Mouse (Mus musculus): ENCODE data around the gene Mical3. TPM values are rescaled to one million over a fixed set of nuclear protein-coding genes. Genes with fewer than 3 reads are reported as not detected.
A peak's percentile ranks its signal among the peaks of the same experiment; 100 is the strongest.

The Mical3 gene
- polyA plus RNA-seq, 1 experiment from 2014 or later, result 51.7 TPM

GRCm38 (mm10) chr6:121111448-121112055 lies 19.2 kb downstream of the Mical3 start:
- 66% methylated on average over 10 of the region's 10 CpGs for WGBS
- H3K9me3 ChIP-seq (ENCODE audit: control insufficient read depth, low read length), result no peaks in the 10 kb centered on the region
- no peak overlapping the region for H3K4me3 ChIP-seq (replicated peaks; ENCODE audit: low read depth, low read length)
- peaks cover 18% of the 10 kb centered on the region for H3K4me1 ChIP-seq (ENCODE audit: control insufficient read depth, insufficient read depth, low read length)
- H3K27ac ChIP-seq (replicated peaks; ENCODE audit: low read depth, low read length), result no peak overlapping the region
- H3K4me2 ChIP-seq (ENCODE audit: low read length), result no peak overlapping the region
- H3K9ac ChIP-seq (replicated peaks; ENCODE audit: low read length), result no peak overlapping the region
- ATAC-seq (ENCODE audit: low FRiP score, low TSS enrichment), result no peak
- H3K36me3 ChIP-seq (ENCODE audit: control insufficient read depth, insufficient read depth, low read length), result no peaks in the 10 kb centered on the region
- no peak for DNase-seq
- H3K27me3 ChIP-seq (ENCODE audit: control insufficient read depth, insufficient read depth, low read length), result no peaks in the 10 kb centered on the region

DNA sequence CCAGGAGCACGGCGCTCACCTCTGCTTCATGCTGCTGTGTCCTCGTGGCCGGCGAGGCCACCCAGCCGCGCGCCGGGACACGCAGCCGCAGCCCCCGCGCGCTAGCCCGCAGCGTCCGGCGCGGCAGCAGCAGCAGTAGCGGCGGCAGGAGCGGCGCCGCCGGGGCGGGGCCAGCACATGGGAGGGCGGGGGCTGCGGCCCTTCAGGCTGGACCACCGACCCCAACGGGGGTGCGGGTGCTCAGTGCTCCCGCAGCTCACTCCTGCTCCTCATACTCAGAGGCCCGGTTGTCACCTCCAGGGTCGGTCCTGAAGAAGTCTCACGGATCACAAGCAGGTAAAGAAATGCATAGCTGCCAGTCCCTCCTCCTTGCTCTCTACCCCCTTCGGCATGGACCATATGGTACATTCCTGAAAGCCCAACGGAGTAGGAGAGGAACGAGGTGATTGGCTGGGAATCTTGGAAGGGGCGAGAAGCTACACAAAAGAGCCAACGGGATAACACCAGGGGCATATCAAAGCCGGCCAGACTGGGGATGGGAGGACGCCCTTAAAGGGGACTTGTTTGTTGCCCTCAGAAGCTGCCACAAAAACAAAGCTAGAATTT lies 20.7 kb downstream of the Mical3 start:
- peaks cover 24% of the 10 kb centered on the region for H3K4me1 ChIP-seq (ENCODE audit: control insufficient read depth, insufficient read depth, low read length)
- ATAC-seq (ENCODE audit: low FRiP score, low TSS enrichment) (peak; percentile 98), DNase-seq (peak; percentile 96)
- H3K9ac ChIP-seq (replicated peaks; ENCODE audit: low read length), result peak overlapping the region; percentile 90
- peak overlapping the region; percentile 94 for H3K27ac ChIP-seq (replicated peaks; ENCODE audit: low read depth, low read length)
- no peaks in the 10 kb centered on the region for H3K36me3 ChIP-seq (ENCODE audit: control insufficient read depth, insufficient read depth, low read length)
- peak overlapping the region; percentile 94 for H3K4me3 ChIP-seq (replicated peaks; ENCODE audit: low read depth, low read length)
- no peaks in the 10 kb centered on the region for H3K9me3 ChIP-seq (ENCODE audit: control insufficient read depth, low read length)
- H3K4me2 ChIP-seq (ENCODE audit: low read length), result peak overlapping the region; percentile 92
- H3K27me3 ChIP-seq (ENCODE audit: control insufficient read depth, insufficient read depth, low read length), result no peaks in the 10 kb centered on the region
- 0% methylated on average over 42 of the region's 42 CpGs for WGBS

- Histone ChIP-seq H3K27me3 (ENCODE audit: control insufficient read depth, insufficient read depth, low read length) (no peaks in the 10 kb centered on the region), H3K27ac (replicated peaks; ENCODE audit: low read depth, low read length) (peak overlapping the region; percentile 94), H3K4me2 (ENCODE audit: low read length) (peak overlapping the region; percentile 92), H3K9me3 (ENCODE audit: control insufficient read depth, low read length) (no peaks in the 10 kb centered on the region), H3K4me3 (replicated peaks; ENCODE audit: low read depth, low read length) (peak overlapping the region; percentile 94), H3K4me1 (ENCODE audit: control insufficient read depth, insufficient read depth, low read length) (peaks cover 24% of the 10 kb centered on the region), H3K36me3 (ENCODE audit: control insufficient read depth, insufficient read depth, low read length) (peaks cover 2% of the 10 kb centered on the region; the same call in 1 of the 2 replicates), H3K9ac (replicated peaks; ENCODE audit: low read length) (peak overlapping the region; percentile 90)
- under 1% methylated on average over 52 of the region's 52 CpGs for WGBS
- DNase-seq (peak; percentile 52), ATAC-seq (ENCODE audit: low FRiP score, low TSS enrichment) (peak; percentile 19; the same call in 1 of the 2 replicates)
Observed at GRCm38 (mm10) chr6:121109181-121109981, 21.4 kb downstream of the Mical3 start.

GRCm38 (mm10) chr6:121108075-121108474 lies 22.7 kb downstream of the Mical3 start:
- Histone ChIP-seq H3K9ac (replicated peaks; ENCODE audit: low read length) (no peak overlapping the region), H3K9me3 (ENCODE audit: control insufficient read depth, low read length) (no peaks in the 10 kb centered on the region), H3K36me3 (ENCODE audit: control insufficient read depth, insufficient read depth, low read length) (peaks cover 11% of the 10 kb centered on the region; the same call in 1 of the 2 replicates), H3K27ac (replicated peaks; ENCODE audit: low read depth, low read length) (no peak overlapping the region), H3K4me2 (ENCODE audit: low read length) (peak overlapping the region; percentile 92), H3K4me3 (replicated peaks; ENCODE audit: low read depth, low read length) (no peak overlapping the region), H3K4me1 (ENCODE audit: control insufficient read depth, insufficient read depth, low read length) (peaks cover 24% of the 10 kb centered on the region), H3K27me3 (ENCODE audit: control insufficient read depth, insufficient read depth, low read length) (no peaks in the 10 kb centered on the region)
- DNase-seq, result no peak
- no peak for ATAC-seq (ENCODE audit: low FRiP score, low TSS enrichment)
- WGBS, result 54% methylated on average over 1 of the region's 1 CpGs

DNA sequence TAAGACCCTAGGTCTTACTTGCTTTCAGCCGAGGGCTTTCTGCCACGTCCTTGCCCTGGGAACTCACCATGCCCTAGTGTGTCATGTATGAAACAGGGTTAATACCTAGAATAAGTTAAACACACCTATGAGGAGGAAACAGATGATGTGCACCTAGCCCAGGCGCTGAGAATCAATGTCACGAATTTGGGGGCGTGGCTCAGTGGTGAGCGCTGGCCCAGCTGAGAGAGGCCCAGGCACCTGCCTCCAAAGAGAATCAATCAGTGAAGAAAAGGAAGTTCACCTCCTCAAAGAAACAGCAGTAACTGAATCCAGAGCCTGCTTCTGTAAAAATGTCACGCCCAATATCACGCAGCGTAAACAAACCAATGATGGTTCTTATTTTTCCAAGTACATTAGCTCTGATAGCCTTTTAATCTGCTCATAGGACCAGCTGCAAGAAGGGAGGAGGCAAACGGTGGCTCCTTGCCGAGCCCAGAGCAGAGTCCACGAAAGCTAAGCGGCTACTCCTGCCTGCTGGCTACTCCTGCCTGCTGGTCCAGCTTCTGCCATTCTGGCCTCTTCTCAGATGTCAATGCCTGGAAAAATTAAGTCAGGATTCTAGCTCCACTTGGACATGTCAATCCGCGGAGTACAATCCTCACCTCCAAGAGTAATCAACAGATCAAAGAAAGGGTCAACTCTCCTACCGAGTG lies 23.9 kb downstream of the Mical3 start:
- Histone ChIP-seq H3K4me1 (ENCODE audit: control insufficient read depth, insufficient read depth, low read length) (peaks cover 24% of the 10 kb centered on the region), H3K36me3 (ENCODE audit: control insufficient read depth, insufficient read depth, low read length) (peaks cover 14% of the 10 kb centered on the region; the same call in 1 of the 2 replicates), H3K27me3 (ENCODE audit: control insufficient read depth, insufficient read depth, low read length) (no peaks in the 10 kb centered on the region), H3K27ac (replicated peaks; ENCODE audit: low read depth, low read length) (no peak overlapping the region), H3K9ac (replicated peaks; ENCODE audit: low read length) (no peak overlapping the region), H3K4me3 (replicated peaks; ENCODE audit: low read depth, low read length) (no peak overlapping the region), H3K9me3 (ENCODE audit: control insufficient read depth, low read length) (no peaks in the 10 kb centered on the region), H3K4me2 (ENCODE audit: low read length) (no peak overlapping the region)
- WGBS, result 92% methylated on average over 16 of the region's 16 CpGs
- DNase-seq (no peak), ATAC-seq (ENCODE audit: low FRiP score, low TSS enrichment) (no peak)

DNA sequence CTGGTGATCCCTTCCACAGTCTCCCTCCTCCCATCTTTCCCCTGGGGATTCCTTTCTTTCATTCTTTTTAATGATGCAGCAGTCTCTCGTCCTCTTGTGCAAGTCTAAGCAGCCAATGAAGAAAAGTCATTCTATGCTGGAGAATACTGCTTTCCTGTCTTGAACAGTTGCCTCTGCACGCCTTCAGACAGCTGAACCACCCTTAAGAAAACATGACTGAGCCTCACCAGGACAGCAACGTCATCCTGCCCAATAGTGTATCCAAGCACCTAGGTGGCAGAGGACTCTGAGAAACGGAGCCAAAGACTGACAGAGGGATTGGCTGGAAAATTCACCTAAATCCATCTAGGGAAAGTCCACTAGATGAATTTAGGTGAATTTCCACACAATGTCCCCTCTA lies 25.1 kb downstream of the Mical3 start:
- peaks cover 24% of the 10 kb centered on the region for H3K4me1 ChIP-seq (ENCODE audit: control insufficient read depth, insufficient read depth, low read length)
- WGBS, result 57% methylated on average over 4 of the region's 4 CpGs
- no peak overlapping the region for H3K4me2 ChIP-seq (ENCODE audit: low read length)
- H3K27ac ChIP-seq (replicated peaks; ENCODE audit: low read depth, low read length), result no peak overlapping the region
- no peaks in the 10 kb centered on the region for H3K9me3 ChIP-seq (ENCODE audit: control insufficient read depth, low read length)
- no peak overlapping the region for H3K9ac ChIP-seq (replicated peaks; ENCODE audit: low read length)
- ATAC-seq (ENCODE audit: low FRiP score, low TSS enrichment), result no peak
- H3K36me3 ChIP-seq (ENCODE audit: control insufficient read depth, insufficient read depth, low read length), result peaks cover 14% of the 10 kb centered on the region; the same call in 1 of the 2 replicates
- H3K27me3 ChIP-seq (ENCODE audit: control insufficient read depth, insufficient read depth, low read length), result no peaks in the 10 kb centered on the region
- no peak overlapping the region for H3K4me3 ChIP-seq (replicated peaks; ENCODE audit: low read depth, low read length)
- no peak for DNase-seq

GRCm38 (mm10) chr6:121103406-121104171 lies 27.2 kb downstream of the Mical3 start:
- ATAC-seq (ENCODE audit: low FRiP score, low TSS enrichment) (no peak), DNase-seq (no peak)
- H3K27me3 ChIP-seq (ENCODE audit: control insufficient read depth, insufficient read depth, low read length), result no peaks in the 10 kb centered on the region

DNA sequence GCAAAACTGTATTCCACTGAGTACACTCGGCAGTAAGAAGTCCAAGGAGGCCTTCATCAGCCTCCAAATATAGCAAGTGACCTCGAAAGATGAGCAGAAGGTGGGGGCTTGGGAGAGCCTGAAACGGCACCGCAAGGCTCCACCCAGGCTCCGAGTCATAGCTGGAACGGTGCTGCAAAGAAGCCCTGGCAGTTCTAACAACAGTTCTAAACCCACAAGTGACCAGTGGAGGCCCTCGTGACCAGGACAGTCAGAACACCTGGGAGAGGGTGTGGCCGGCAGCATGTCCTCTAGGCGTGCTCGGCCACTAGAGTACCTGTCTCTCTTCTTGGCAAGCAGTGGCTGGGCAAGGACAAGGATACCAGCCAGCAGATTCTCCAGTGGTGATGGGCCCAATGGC lies 27.9 kb downstream of the Mical3 start:
- Histone ChIP-seq H3K9ac (replicated peaks; ENCODE audit: low read length) (no peak overlapping the region), H3K9me3 (ENCODE audit: control insufficient read depth, low read length) (no peaks in the 10 kb centered on the region), H3K4me2 (ENCODE audit: low read length) (no peak overlapping the region), H3K4me1 (ENCODE audit: control insufficient read depth, insufficient read depth, low read length) (peaks cover 20% of the 10 kb centered on the region), H3K27me3 (ENCODE audit: control insufficient read depth, insufficient read depth, low read length) (no peaks in the 10 kb centered on the region), H3K27ac (replicated peaks; ENCODE audit: low read depth, low read length) (no peak overlapping the region), H3K36me3 (ENCODE audit: control insufficient read depth, insufficient read depth, low read length) (peaks cover 14% of the 10 kb centered on the region; the same call in 1 of the 2 replicates), H3K4me3 (replicated peaks; ENCODE audit: low read depth, low read length) (no peak overlapping the region)
- DNase-seq (no peak), ATAC-seq (ENCODE audit: low FRiP score, low TSS enrichment) (no peak)
- 95% methylated on average over 10 of the region's 10 CpGs for WGBS

More at GRCm38 (mm10) chr6:121103406-121104171, 27.2 kb downstream of the Mical3 start:
- WGBS, result 93% methylated on average over 14 of the region's 14 CpGs
- peaks cover 20% of the 10 kb centered on the region for H3K4me1 ChIP-seq (ENCODE audit: control insufficient read depth, insufficient read depth, low read length)
- no peak overlapping the region for H3K4me2 ChIP-seq (ENCODE audit: low read length)
- no peak overlapping the region for H3K4me3 ChIP-seq (replicated peaks; ENCODE audit: low read depth, low read length)
- no peak overlapping the region for H3K9ac ChIP-seq (replicated peaks; ENCODE audit: low read length)
- H3K9me3 ChIP-seq (ENCODE audit: control insufficient read depth, low read length), result no peaks in the 10 kb centered on the region
- peaks cover 14% of the 10 kb centered on the region; the same call in 1 of the 2 replicates for H3K36me3 ChIP-seq (ENCODE audit: control insufficient read depth, insufficient read depth, low read length)
- no peak overlapping the region for H3K27ac ChIP-seq (replicated peaks; ENCODE audit: low read depth, low read length)

All from midbrain, embryonic 14.5 days (tissue).